Mouse (Mus musculus): ENCODE results near the gene S100a16. TPM values are rescaled to one million over a fixed set of nuclear protein-coding genes. Genes with fewer than 3 reads are reported as not detected.

Gene S100a16
- total and polyA plus RNA-seq, 3 experiments, result not detected

- Histone ChIP-seq H3K27me3 (ENCODE audit: insufficient read depth, low read length) (peaks cover 4% of the 10 kb centered on the region; the same call in 1 of the 2 replicates), H3K4me3 (ENCODE audit: low read depth, low read length) (no peak overlapping the region), H3K4me1 (ENCODE audit: insufficient read depth, low read depth, low read length) (no peaks in the 10 kb centered on the region), H3K36me3 (replicated peaks) (no peaks in the 10 kb centered on the region), H3K9me3 (replicated peaks) (no peaks in the 10 kb centered on the region)
- no peak for DNase-seq (ENCODE audit: low spot score)
- TF ChIP-seq TAL1 (conservative IDR thresholded peaks at IDR 0.05; ENCODE audit: low read depth, low read length), result no peak
- no peak for TF ChIP-seq POLR2AphosphoS5 (IDR thresholded peaks at IDR 0.05; ENCODE audit: insufficient replicate concordance, low read depth, low read length)
- TF ChIP-seq CTCF (IDR thresholded peaks at IDR 0.05; ENCODE audit: low read depth, low read length), result no peak
- TF ChIP-seq GATA1 (IDR thresholded peaks at IDR 0.05; ENCODE audit: borderline replicate concordance, low read length), result no peak
- no peak for TF ChIP-seq GATA2 (IDR thresholded peaks at IDR 0.05; ENCODE audit: borderline replicate concordance, low read depth, low read length)
- ATAC-seq (ENCODE audit: extremely low read depth, insufficient number of reproducible peaks, low FRiP score, poor library complexity, severe bottlenecking), result no peak
Observed at GRCm38 (mm10) chr3:90549676-90550420, 12.8 kb downstream of the S100a16 start.

GRCm38 (mm10) chr3:90550421-90550790 lies 13.4 kb downstream of the S100a16 start:
- no peaks in the 10 kb centered on the region for H3K9me3 ChIP-seq (replicated peaks)
- H3K4me1 ChIP-seq (ENCODE audit: insufficient read depth, low read depth, low read length), result no peaks in the 10 kb centered on the region
- ATAC-seq (ENCODE audit: extremely low read depth, insufficient number of reproducible peaks, low FRiP score, poor library complexity, severe bottlenecking), result no peak
- no peak for TF ChIP-seq GATA1 (IDR thresholded peaks at IDR 0.05; ENCODE audit: borderline replicate concordance, low read length)
- TF ChIP-seq CTCF (IDR thresholded peaks at IDR 0.05; ENCODE audit: low read depth, low read length), result no peak
- TF ChIP-seq TAL1 (conservative IDR thresholded peaks at IDR 0.05; ENCODE audit: low read depth, low read length), result no peak
- no peak for TF ChIP-seq GATA2 (IDR thresholded peaks at IDR 0.05; ENCODE audit: borderline replicate concordance, low read depth, low read length)
- TF ChIP-seq POLR2AphosphoS5 (IDR thresholded peaks at IDR 0.05; ENCODE audit: insufficient replicate concordance, low read depth, low read length), result no peak
- H3K36me3 ChIP-seq (replicated peaks), result no peaks in the 10 kb centered on the region
- H3K4me3 ChIP-seq (ENCODE audit: low read depth, low read length), result no peak overlapping the region
- no peak for DNase-seq (ENCODE audit: low spot score)
- peaks cover 4% of the 10 kb centered on the region; the same call in 1 of the 2 replicates for H3K27me3 ChIP-seq (ENCODE audit: insufficient read depth, low read length)

- H3K36me3 ChIP-seq (replicated peaks), result no peaks in the 10 kb centered on the region
- H3K27me3 ChIP-seq (ENCODE audit: insufficient read depth, low read length), result peaks cover 7% of the 10 kb centered on the region; the same call in 1 of the 2 replicates
- H3K9me3 ChIP-seq (replicated peaks), result no peaks in the 10 kb centered on the region
- no peak for TF ChIP-seq GATA2 (IDR thresholded peaks at IDR 0.05; ENCODE audit: borderline replicate concordance, low read depth, low read length)
- no peak for TF ChIP-seq TAL1 (conservative IDR thresholded peaks at IDR 0.05; ENCODE audit: low read depth, low read length)
- no peak for TF ChIP-seq POLR2AphosphoS5 (IDR thresholded peaks at IDR 0.05; ENCODE audit: insufficient replicate concordance, low read depth, low read length)
- TF ChIP-seq GATA1 (IDR thresholded peaks at IDR 0.05; ENCODE audit: borderline replicate concordance, low read length), result no peak
- no peak for TF ChIP-seq CTCF (IDR thresholded peaks at IDR 0.05; ENCODE audit: low read depth, low read length)
- H3K4me3 ChIP-seq (ENCODE audit: low read depth, low read length), result no peak overlapping the region
- H3K4me1 ChIP-seq (ENCODE audit: insufficient read depth, low read depth, low read length), result no peaks in the 10 kb centered on the region
- DNase-seq (ENCODE audit: low spot score) (no peak), ATAC-seq (ENCODE audit: extremely low read depth, insufficient number of reproducible peaks, low FRiP score, poor library complexity, severe bottlenecking) (no peak)
Observed at GRCm38 (mm10) chr3:90552231-90552630, 15.2 kb downstream of the S100a16 start.

GRCm38 (mm10) chr3:90555954-90556353 lies 18.9 kb downstream of the S100a16 start:
- H3K4me1 ChIP-seq (ENCODE audit: insufficient read depth, low read depth, low read length), result no peaks in the 10 kb centered on the region
- TF ChIP-seq CTCF (IDR thresholded peaks at IDR 0.05; ENCODE audit: low read depth, low read length) (no peak), GATA1 (IDR thresholded peaks at IDR 0.05; ENCODE audit: borderline replicate concordance, low read length) (no peak), POLR2AphosphoS5 (IDR thresholded peaks at IDR 0.05; ENCODE audit: insufficient replicate concordance, low read depth, low read length) (no peak), GATA2 (IDR thresholded peaks at IDR 0.05; ENCODE audit: borderline replicate concordance, low read depth, low read length) (no peak), TAL1 (conservative IDR thresholded peaks at IDR 0.05; ENCODE audit: low read depth, low read length) (no peak)
- no peak overlapping the region for H3K4me3 ChIP-seq (ENCODE audit: low read depth, low read length)
- DNase-seq (ENCODE audit: low spot score), result no peak
- no peaks in the 10 kb centered on the region for H3K36me3 ChIP-seq (replicated peaks)
- H3K27me3 ChIP-seq (ENCODE audit: insufficient read depth, low read length), result peaks cover 8% of the 10 kb centered on the region; the same call in 1 of the 2 replicates
- no peak for ATAC-seq (ENCODE audit: extremely low read depth, insufficient number of reproducible peaks, low FRiP score, poor library complexity, severe bottlenecking)
- no peaks in the 10 kb centered on the region for H3K9me3 ChIP-seq (replicated peaks)

GRCm38 (mm10) chr3:90560008-90560628 lies 23.1 kb downstream of the S100a16 start, which contains the start of gene S100a3:
TSS of gene S100a3 (plus strand) at chr3:90560578.
- Histone ChIP-seq H3K9me3 (replicated peaks) (no peaks in the 10 kb centered on the region), H3K27me3 (ENCODE audit: insufficient read depth, low read length) (peaks cover 10% of the 10 kb centered on the region), H3K4me1 (ENCODE audit: insufficient read depth, low read depth, low read length) (no peaks in the 10 kb centered on the region), H3K36me3 (replicated peaks) (no peaks in the 10 kb centered on the region), H3K4me3 (ENCODE audit: low read depth, low read length) (no peak within 1 kb of the TSS)
- no peak for DNase-seq (ENCODE audit: low spot score)
- TF ChIP-seq POLR2AphosphoS5 (IDR thresholded peaks at IDR 0.05; ENCODE audit: insufficient replicate concordance, low read depth, low read length) (no peak), TAL1 (conservative IDR thresholded peaks at IDR 0.05; ENCODE audit: low read depth, low read length) (no peak)
- ATAC-seq (ENCODE audit: extremely low read depth, insufficient number of reproducible peaks, low FRiP score, poor library complexity, severe bottlenecking), result no peak

GRCm38 (mm10) chr3:90574691-90575090 lies 37.6 kb downstream of the S100a16 start:
- Histone ChIP-seq H3K4me3 (ENCODE audit: low read depth, low read length) (no peak overlapping the region), H3K9me3 (replicated peaks) (no peaks in the 10 kb centered on the region), H3K36me3 (replicated peaks) (no peaks in the 10 kb centered on the region), H3K27me3 (ENCODE audit: insufficient read depth, low read length) (peaks cover 13% of the 10 kb centered on the region), H3K4me1 (ENCODE audit: insufficient read depth, low read depth, low read length) (no peaks in the 10 kb centered on the region)
- TF ChIP-seq GATA2 (IDR thresholded peaks at IDR 0.05; ENCODE audit: borderline replicate concordance, low read depth, low read length) (no peak), CTCF (IDR thresholded peaks at IDR 0.05; ENCODE audit: low read depth, low read length) (no peak), GATA1 (IDR thresholded peaks at IDR 0.05; ENCODE audit: borderline replicate concordance, low read length) (no peak), POLR2AphosphoS5 (IDR thresholded peaks at IDR 0.05; ENCODE audit: insufficient replicate concordance, low read depth, low read length) (no peak), TAL1 (conservative IDR thresholded peaks at IDR 0.05; ENCODE audit: low read depth, low read length) (no peak)
- ATAC-seq (ENCODE audit: extremely low read depth, insufficient number of reproducible peaks, low FRiP score, poor library complexity, severe bottlenecking) (no peak), DNase-seq (ENCODE audit: low spot score) (no peak)
